12 mouse cellular contexts compared by ENCODE assay signal in genomic region chr5:36923826-36924700, GRCm38 (mm10). TPM values are rescaled to one million over a fixed set of nuclear protein-coding genes. Genes with fewer than 3 reads are reported as not detected.
A peak's percentile ranks its signal among the peaks of the same experiment; 100 is the strongest.
DNase-seq lines count a peak whose midpoint lies in the region; ATAC-seq and TF ChIP-seq lines count a peak whose summit lies in the region.
"Had no signal": no experiment of that assay in that cellular context is flagged by ENCODE, and none has a peak within 500 bp of the region (broad histone marks: within the 10 kb centered on the region; RNA-seq: fewer than 3 reads in every experiment).

No protein-coding gene starts in this region.

- no peak for DNase-seq in layer of hippocampus, adult 2 months (ENCODE audit: low spot score in 2 of 2)
- no peak for DNase-seq in layer of hippocampus, postnatal 36 days
- no peak for DNase-seq in CH12.LX (ENCODE audit: extremely low read depth)
- no peak for DNase-seq in lung, postnatal 10 days
- DNase-seq in spleen, postnatal 36 days (ENCODE audit: low spot score in 2 of 2), result no peak
- no peak for DNase-seq in Muller cell, postnatal 12 days (ENCODE audit: inconsistent ontology term)

- peak overlapping the region; percentile 88 for H3K27ac ChIP-seq in layer of hippocampus, adult 2 months
- H3K27ac ChIP-seq in CH12.LX (ENCODE audit: insufficient read depth, low read depth), result no peak overlapping the region
- peak overlapping the region; percentile 39 for H3K27ac ChIP-seq in cortical plate, adult 2 months (ENCODE audit: insufficient read depth, low read length)
- peak overlapping the region; percentile 43; the same call in 1 of the 2 replicates for H3K27ac ChIP-seq in heart, embryonic 15.5 days
- H3K27ac ChIP-seq: kidney, embryonic 15.5 days; stomach, postnatal 0 days had no signal

- no peaks in the 10 kb centered on the region for H3K9me3 ChIP-seq in CH12.LX (replicated peaks; ENCODE audit: low read length)
- no peaks in the 10 kb centered on the region for H3K9me3 ChIP-seq in heart, embryonic 15.5 days (replicated peaks)
- H3K9me3 ChIP-seq: kidney, embryonic 15.5 days had no signal

- no peaks in the 10 kb centered on the region for H3K79me2 ChIP-seq in CH12.LX (replicated peaks; ENCODE audit: control insufficient read depth, extremely low read depth, insufficient read depth, poor library complexity, severe bottlenecking)

- 19% methylated on average over 11 of the region's 11 CpGs for WGBS in heart, embryonic 15.5 days

- TF ChIP-seq CTCF in layer of hippocampus, adult 2 months (conservative IDR thresholded peaks at IDR 0.05), result no peak
- TF ChIP-seq CTCF in CH12.LX (conservative IDR thresholded peaks at IDR 0.05 in 1 of 2, IDR thresholded peaks at IDR 0.05 in 1 of 2; ENCODE audit: low read depth in 2 of 2, low read length in 2 of 2), result no peak
- no peak for TF ChIP-seq CTCF in cortical plate, adult 2 months (IDR thresholded peaks at IDR 0.05; ENCODE audit: extremely low read depth, insufficient read depth, low read length)

- H3K9ac ChIP-seq in CH12.LX (ENCODE audit: insufficient read depth, low read depth), result no peak overlapping the region
- peak overlapping the region; percentile 1; the same call in 1 of the 2 replicates for H3K9ac ChIP-seq in heart, embryonic 15.5 days
- H3K9ac ChIP-seq: kidney, embryonic 15.5 days had no signal

- H3K27me3 ChIP-seq in CH12.LX (replicated peaks), result peaks cover 54% of the 10 kb centered on the region
- no peaks in the 10 kb centered on the region for H3K27me3 ChIP-seq in heart, embryonic 15.5 days

- no peak overlapping the region; the same call in 1 of the 2 replicates for H3K4me3 ChIP-seq in layer of hippocampus, adult 2 months
- no peak overlapping the region for H3K4me3 ChIP-seq in CH12.LX (replicated peaks in 1 of 3; ENCODE audit: low read depth in 2 of 3, low read length in 2 of 3, poor library complexity in 1 of 3)
- H3K4me3 ChIP-seq in cortical plate, adult 2 months (ENCODE audit: insufficient read depth, low read length), result no peak overlapping the region
- H3K4me3 ChIP-seq in heart, embryonic 15.5 days, result no peak overlapping the region
- H3K4me3 ChIP-seq: erythroblast, embryonic 14.5 days; kidney, embryonic 15.5 days had no signal

- no peaks in the 10 kb centered on the region for H3K36me3 ChIP-seq in CH12.LX (replicated peaks in 1 of 2; ENCODE audit: control insufficient read depth in 1 of 2, insufficient read depth in 1 of 2, low read length in 1 of 2)
- H3K36me3 ChIP-seq in heart, embryonic 15.5 days, result no peaks in the 10 kb centered on the region
- H3K36me3 ChIP-seq: kidney, embryonic 15.5 days had no signal

- peak overlapping the region; percentile 19 for H3K4me2 ChIP-seq in CH12.LX (ENCODE audit: insufficient read depth, low read depth, poor library complexity, severe bottlenecking)
- H3K4me2 ChIP-seq in heart, embryonic 15.5 days, result peak overlapping the region; percentile 19; the same call in 1 of the 2 replicates
- H3K4me2 ChIP-seq: kidney, embryonic 15.5 days had no signal

- no peak; the same call in 1 of the 2 replicates for ATAC-seq in heart, embryonic 15.5 days (replicated peaks; ENCODE audit: insufficient number of reproducible peaks, insufficient read depth, low FRiP score, low read depth)

- TF ChIP-seq RAD21 in CH12.LX (IDR thresholded peaks at IDR 0.05; ENCODE audit: low read depth, low read length), result no peak

- TF ChIP-seq EP300 in CH12.LX (IDR thresholded peaks at IDR 0.05; ENCODE audit: low read length), result no peak

- dilution Hi-C loops in CH12.LX (cut with MboI; ENCODE audit: extremely low pct_ligation_motif_present, extremely low pct_unique_long_range_greater_than_20kb, low sequenced_read_pairs), result no loop called here

- H3K4me1 ChIP-seq in CH12.LX (ENCODE audit: control insufficient read depth in 1 of 2, insufficient read depth in 2 of 2), result peaks cover 20 to 29% of the 10 kb centered on the region in 2 experiments
- H3K4me1 ChIP-seq in cortical plate, adult 2 months (ENCODE audit: control insufficient read depth, insufficient read depth, low read length), result peaks cover 22% of the 10 kb centered on the region
- peaks cover 16% of the 10 kb centered on the region for H3K4me1 ChIP-seq in heart, embryonic 15.5 days (replicated peaks)
- H3K4me1 ChIP-seq: kidney, embryonic 15.5 days had no signal

- no peak for TF ChIP-seq POLR2A in CH12.LX (IDR thresholded peaks at IDR 0.05; ENCODE audit: low read depth, low read length)
- no peak for TF ChIP-seq POLR2A in cortical plate, adult 2 months (IDR thresholded peaks at IDR 0.05; ENCODE audit: extremely low read depth, insufficient read depth, low read length)

- in situ Hi-C loops in CH12.LX (cut with MboI; ENCODE audit: low pct_ligation_motif_present, low pct_unique_long_range_greater_than_20kb, low sequenced_read_pairs), result no loop called here

TF ChIP-seq in CH12.LX, 34 proteins besides CTCF, POLR2A, EP300 and RAD21:
- TF ChIP-seq E2F4 (IDR thresholded peaks at IDR 0.05; ENCODE audit: insufficient replicate concordance, low read depth, low read length), result no peak
- TF ChIP-seq MEF2A (IDR thresholded peaks at IDR 0.05; ENCODE audit: borderline replicate concordance, low read depth, low read length), result 0 out of 2 replicates have a peak, but pooled peaks have one; percentile 24

RNA-seq across cellular contexts. Expression of gene Ppp2r2c, which starts 55.8 kb away (rescaled TPM):
- 100 to 1,000 TPM; 375 to 387 TPM for total RNA-seq in layer of hippocampus, adult 2 months (2021)
- total RNA-seq in layer of hippocampus, postnatal 36 days (2021), result 100 to 1,000 TPM; 402 to 415 TPM
- 0.13 and 0.21 TPM in 2 replicates for total RNA-seq in CH12.LX (2012; rRNA removed)
- not detected in 2 replicates for total RNA-seq in CH12.LX (2014; rRNA removed)
- 0.07 TPM in 1 of 2 replicates, not detected in the other for polyA plus RNA-seq in CH12.LX (2012; ENCODE audit: insufficient read length, low read depth)
- 442 and 456 TPM in 2 replicates for polyA plus RNA-seq in cortical plate, adult 2 months (2012; rRNA removed)
- 0.10 and 0.61 TPM in 2 replicates for polyA plus RNA-seq in heart, embryonic 15.5 days (2015; fragmentation: Nextera tagmentation; extraction: Ambion mirVana)
- total RNA-seq: megakaryocyte progenitor cell, adult 5-6 weeks had no signal
- polyA plus RNA-seq: erythroblast, embryonic 14.5 days had no signal

Comparison
In these comparisons a context has a peak if more than half of its experiments do, and no peak if none do; other contexts are left out.
1. RNA of gene Ppp2r2c, which starts 55.8 kb away (total RNA-seq): 402 to 415 TPM in layer of hippocampus, postnatal 36 days and 375 to 387 TPM in layer of hippocampus, adult 2 months; 0.13 to 0.21 TPM in CH12.LX; every median in the first group is over 100 times any median in the second.